1 mouse cellular context compared by ENCODE assay signal in the genomic region with DNA sequence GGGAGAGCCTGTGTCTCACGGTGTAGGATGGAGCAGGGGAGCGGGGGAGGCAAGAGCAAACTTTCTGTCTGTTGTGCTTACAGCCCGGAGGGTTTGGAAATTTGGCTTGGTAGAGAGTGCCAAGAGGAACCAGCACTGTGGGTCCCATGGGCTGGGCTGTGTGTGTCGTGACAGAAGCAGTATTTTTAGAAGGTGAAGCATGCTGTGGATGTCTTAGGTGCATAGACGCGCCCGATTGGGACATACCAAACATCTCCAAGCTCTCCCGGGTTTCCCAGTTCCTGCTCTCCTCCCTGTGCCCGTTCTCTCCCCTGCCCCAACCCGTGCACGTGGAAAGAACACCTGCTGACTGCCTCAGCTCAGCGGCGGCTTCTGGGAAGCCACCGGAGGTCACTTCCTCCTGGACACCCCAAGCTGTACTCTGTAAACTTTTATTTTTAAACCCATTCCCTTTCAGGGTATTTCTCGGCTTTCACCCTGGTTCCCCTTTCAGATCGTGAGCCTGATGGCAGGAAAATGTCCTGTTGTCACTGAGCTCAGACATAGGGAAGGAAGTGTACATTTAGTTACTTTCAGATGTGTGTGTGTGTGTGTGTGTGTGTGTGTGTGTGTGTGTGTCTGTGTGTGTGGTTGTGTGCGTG.
TF ChIP-seq lines count a peak whose summit lies in the region.

No protein-coding gene starts in this region.

TF ChIP-seq in CH12.LX, 34 proteins besides CTCF, POLR2A, EP300 and RAD21 (continued from another document):
- TF ChIP-seq NRF1 (IDR thresholded peaks at IDR 0.05; ENCODE audit: low read depth, low read length) (no peak), SIN3A (IDR thresholded peaks at IDR 0.05; ENCODE audit: low read length) (peak; percentile 66; the same call in 1 of the 2 replicates)
